Mouse (Mus musculus): ENCODE measurements around the gene Gabrg3.

- TF ChIP-seq CTCF (IDR thresholded peaks at IDR 0.05; ENCODE audit: low read depth) (no peak), EP300 (IDR thresholded peaks at IDR 0.05; ENCODE audit: low read depth) (no peak)
These were observed 248.8 kb downstream of the Gabrg3 start for GRCm38 (mm10) chr7:57138072-57138704.
